In the genomic region with DNA sequence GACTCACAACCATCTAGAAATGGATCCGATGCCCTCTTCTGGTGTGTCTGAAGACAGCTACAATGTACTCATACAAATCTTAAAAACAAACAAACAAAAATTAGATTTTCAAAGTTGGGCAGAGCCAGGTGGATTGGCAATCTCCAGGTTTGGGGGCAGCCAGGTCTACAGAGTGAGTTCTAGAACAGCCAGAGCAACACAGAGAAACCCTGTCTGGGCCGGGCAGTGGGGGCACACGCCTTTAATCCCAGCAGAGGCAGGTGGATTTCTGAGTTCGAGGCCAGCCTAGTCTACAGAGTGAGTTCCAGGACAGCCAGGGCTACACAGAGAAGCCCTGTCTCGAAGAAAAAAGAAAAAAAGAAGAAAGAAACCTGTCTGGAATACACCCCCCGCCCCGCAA, we compare ENCODE assay signal across 10 mouse cellular contexts. TPM values are rescaled to one million over a fixed set of nuclear protein-coding genes. Genes with fewer than 3 reads are reported as not detected.
DNase-seq lines count a peak whose midpoint lies in the region; ATAC-seq and TF ChIP-seq lines count a peak whose summit lies in the region.
"Not testable (repeated sequence)": the region's sequence is repeated elsewhere in the genome, so short reads cannot be mapped to it uniquely, and the experiment has no call there.
"Had no signal": no experiment of that assay in that cellular context is flagged by ENCODE, and none has a peak within 500 bp of the region (broad histone marks: within the 10 kb centered on the region; RNA-seq: fewer than 3 reads in every experiment).

No protein-coding gene starts in this region.

- not testable (repeated sequence) for H3K4me3 ChIP-seq in embryonic facial prominence, embryonic 12.5 days; hindbrain, embryonic 15.5 days; layer of hippocampus, adult 2 months; liver, embryonic 15.5 days (replicated peaks); midbrain, embryonic 15.5 days; stomach, postnatal 0 days (ENCODE audit: low read depth, low read length)
- H3K4me3 ChIP-seq in heart, embryonic 10.5 days: peak overlapping the region; percentile 73

- H3K9ac ChIP-seq in embryonic facial prominence, embryonic 12.5 days; hindbrain, embryonic 15.5 days; liver, embryonic 15.5 days; midbrain, embryonic 15.5 days; stomach, postnatal 0 days (ENCODE audit: low read length): not testable (repeated sequence)

- TF ChIP-seq EP300 in stomach, postnatal 0 days (optimal IDR thresholded peaks at IDR 0.05): not testable (repeated sequence)

- not testable (repeated sequence) for ATAC-seq in embryonic facial prominence, embryonic 12.5 days (ENCODE audit: insufficient number of reproducible peaks, insufficient read depth, low FRiP score, low TSS enrichment); hindbrain, embryonic 15.5 days (ENCODE audit: low FRiP score, low read depth); liver, embryonic 15.5 days (ENCODE audit: insufficient read depth); midbrain, embryonic 15.5 days (replicated peaks); stomach, postnatal 0 days (ENCODE audit: low FRiP score, low TSS enrichment)

- H3K27ac ChIP-seq in embryonic facial prominence, embryonic 12.5 days: 0 out of 2 replicates have a peak overlapping the region, but pooled peaks have one; percentile 61
- H3K27ac ChIP-seq in heart, embryonic 10.5 days: peak overlapping the region; percentile 90; the same call in 1 of the 2 replicates
- peak overlapping the region; percentile 81 for H3K27ac ChIP-seq in hindbrain, embryonic 15.5 days (replicated peaks)
- peak overlapping the region; percentile 98 for H3K27ac ChIP-seq in layer of hippocampus, adult 2 months
- H3K27ac ChIP-seq in liver, embryonic 15.5 days (replicated peaks): peak overlapping the region; percentile 94; the same call in 1 of the 2 replicates
- H3K27ac ChIP-seq in midbrain, embryonic 15.5 days: peak overlapping the region; percentile 82; the same call in 1 of the 2 replicates
- H3K27ac ChIP-seq in stomach, postnatal 0 days (replicated peaks): peak overlapping the region; percentile 89

- H3K36me3 ChIP-seq in embryonic facial prominence, embryonic 12.5 days: peaks cover 20% of the 10 kb centered on the region
- H3K36me3 ChIP-seq in heart, embryonic 10.5 days: peaks cover 35% of the 10 kb centered on the region
- H3K36me3 ChIP-seq in hindbrain, embryonic 15.5 days; midbrain, embryonic 15.5 days (replicated peaks); stomach, postnatal 0 days (ENCODE audit: control insufficient read depth, insufficient read depth, low read length): not testable (repeated sequence)
- H3K36me3 ChIP-seq in liver, embryonic 15.5 days (replicated peaks): peaks cover 34% of the 10 kb centered on the region

- H3K4me1 ChIP-seq in embryonic facial prominence, embryonic 12.5 days: peaks cover 43% of the 10 kb centered on the region
- peaks cover 63% of the 10 kb centered on the region for H3K4me1 ChIP-seq in heart, embryonic 10.5 days
- peaks cover 71% of the 10 kb centered on the region for H3K4me1 ChIP-seq in hindbrain, embryonic 15.5 days (replicated peaks)
- H3K4me1 ChIP-seq in liver, embryonic 15.5 days (replicated peaks): peaks cover 90% of the 10 kb centered on the region
- peaks cover 69% of the 10 kb centered on the region for H3K4me1 ChIP-seq in midbrain, embryonic 15.5 days
- H3K4me1 ChIP-seq in stomach, postnatal 0 days (replicated peaks; ENCODE audit: control insufficient read depth, insufficient read depth): peaks cover 15% of the 10 kb centered on the region

- H3K4me2 ChIP-seq in embryonic facial prominence, embryonic 12.5 days (replicated peaks); stomach, postnatal 0 days (replicated peaks; ENCODE audit: low read depth): not testable (repeated sequence)
- peak overlapping the region; percentile 94; the same call in 1 of the 2 replicates for H3K4me2 ChIP-seq in hindbrain, embryonic 15.5 days
- 0 out of 2 replicates have a peak overlapping the region, but pooled peaks have one; percentile 94 for H3K4me2 ChIP-seq in liver, embryonic 15.5 days
- H3K4me2 ChIP-seq in midbrain, embryonic 15.5 days: peak overlapping the region; percentile 82; the same call in 1 of the 2 replicates

- H3K27me3 ChIP-seq in embryonic facial prominence, embryonic 12.5 days; heart, embryonic 10.5 days (ENCODE audit: insufficient read depth, poor library complexity, severe bottlenecking); hindbrain, embryonic 15.5 days; liver, embryonic 15.5 days; midbrain, embryonic 15.5 days (replicated peaks); stomach, postnatal 0 days (ENCODE audit: control insufficient read depth, insufficient read depth, low read length): not testable (repeated sequence)

- H3K9me3 ChIP-seq in embryonic facial prominence, embryonic 12.5 days; heart, embryonic 10.5 days; hindbrain, embryonic 15.5 days; liver, embryonic 15.5 days (replicated peaks); midbrain, embryonic 15.5 days; stomach, postnatal 0 days (ENCODE audit: control insufficient read depth, low read length): not testable (repeated sequence)

- 81% methylated on average over 7 of the region's 7 CpGs for WGBS in embryonic facial prominence, embryonic 12.5 days
- WGBS in heart, embryonic 10.5 days: 83% methylated on average over 7 of the region's 7 CpGs
- 87% methylated on average over 7 of the region's 7 CpGs for WGBS in hindbrain, embryonic 15.5 days
- WGBS in liver, embryonic 15.5 days (ENCODE audit: insufficient replicate concordance): 82% methylated on average over 7 of the region's 7 CpGs
- WGBS in midbrain, embryonic 15.5 days: 90% methylated on average over 7 of the region's 7 CpGs
- WGBS in stomach, postnatal 0 days: 82% methylated on average over 7 of the region's 7 CpGs

- peak; percentile 46 for TF ChIP-seq CTCF in layer of hippocampus, adult 2 months (conservative IDR thresholded peaks at IDR 0.05)
- peak; percentile 25; the same call in 1 of the 2 replicates for TF ChIP-seq CTCF in stomach, postnatal 0 days (IDR thresholded peaks at IDR 0.05; ENCODE audit: low read depth)

- DNase-seq in CD4-positive, CD25-positive, alpha-beta regulatory T cell, adult 2 months (ENCODE audit: low read depth, low spot score): peak; percentile 18
- DNase-seq in heart, embryonic 10.5 days (ENCODE audit: low spot score); layer of hippocampus, adult 2 months (ENCODE audit: low spot score in 2 of 2); stomach, postnatal 0 days (ENCODE audit: low spot score): not testable (repeated sequence)

RNA-seq across cellular contexts. Expression of gene Per1, which starts 1.2 kb away (rescaled TPM):
- 11.4 and 11.5 TPM in 2 replicates for polyA plus RNA-seq in embryonic facial prominence, embryonic 12.5 days (2016; fragmentation: Nextera tagmentation; extraction: Ambion mirVana)
- polyA plus RNA-seq in heart, embryonic 10.5 days (2016; fragmentation: Nextera tagmentation; extraction: Ambion mirVana): 8.0 and 8.8 TPM in 2 replicates
- polyA plus RNA-seq in hindbrain, embryonic 15.5 days (2015; fragmentation: Nextera tagmentation; extraction: Ambion mirVana): 10.0 and 10.1 TPM in 2 replicates
- 10 to 100 TPM; 83.4 to 95.2 TPM for total RNA-seq in layer of hippocampus, adult 2 months (2021)
- polyA plus RNA-seq in liver, embryonic 15.5 days (2015; fragmentation: Nextera tagmentation; extraction: Ambion mirVana): 6.4 and 7.6 TPM in 2 replicates
- 11.3 and 12.3 TPM in 2 replicates for polyA plus RNA-seq in midbrain, embryonic 15.5 days (2015; fragmentation: Nextera tagmentation; extraction: Ambion mirVana)
- 7.7 and 13.1 TPM in 2 replicates for polyA plus RNA-seq in stomach, postnatal 0 days (2015; fragmentation: Nextera tagmentation; extraction: Ambion mirVana)

RNA-seq across cellular contexts. Expression of gene Vamp2, which starts 5.6 kb away (rescaled TPM):
- polyA plus RNA-seq in embryonic facial prominence, embryonic 12.5 days (2016; fragmentation: Nextera tagmentation; extraction: Ambion mirVana): 84.3 and 85.0 TPM in 2 replicates
- 85.8 and 93.0 TPM in 2 replicates for polyA plus RNA-seq in heart, embryonic 10.5 days (2016; fragmentation: Nextera tagmentation; extraction: Ambion mirVana)
- 317 and 437 TPM in 2 replicates for polyA plus RNA-seq in hindbrain, embryonic 15.5 days (2015; fragmentation: Nextera tagmentation; extraction: Ambion mirVana)
- total RNA-seq in layer of hippocampus, adult 2 months (2021): 1,000 to 10,000 TPM in 1 of 2 experiments, 100 to 1,000 TPM in 1; 988 to 1,016 TPM
- polyA plus RNA-seq in liver, embryonic 15.5 days (2015; fragmentation: Nextera tagmentation; extraction: Ambion mirVana): 14.9 and 19.6 TPM in 2 replicates
- polyA plus RNA-seq in midbrain, embryonic 15.5 days (2015; fragmentation: Nextera tagmentation; extraction: Ambion mirVana): 319 and 333 TPM in 2 replicates
- 43.0 and 53.7 TPM in 2 replicates for polyA plus RNA-seq in stomach, postnatal 0 days (2015; fragmentation: Nextera tagmentation; extraction: Ambion mirVana)

RNA-seq across cellular contexts. Expression of gene Tmem107, which starts 23.2 kb away (rescaled TPM):
- 36.8 and 43.5 TPM in 2 replicates for polyA plus RNA-seq in embryonic facial prominence, embryonic 12.5 days (2016; fragmentation: Nextera tagmentation; extraction: Ambion mirVana)
- 29.1 and 30.4 TPM in 2 replicates for polyA plus RNA-seq in heart, embryonic 10.5 days (2016; fragmentation: Nextera tagmentation; extraction: Ambion mirVana)
- polyA plus RNA-seq in hindbrain, embryonic 15.5 days (2015; fragmentation: Nextera tagmentation; extraction: Ambion mirVana): 36.6 and 41.7 TPM in 2 replicates
- 10 to 100 TPM; 20.3 to 21.6 TPM for total RNA-seq in layer of hippocampus, adult 2 months (2021)
- polyA plus RNA-seq in liver, embryonic 15.5 days (2015; fragmentation: Nextera tagmentation; extraction: Ambion mirVana): 20.2 and 21.6 TPM in 2 replicates
- polyA plus RNA-seq in midbrain, embryonic 15.5 days (2015; fragmentation: Nextera tagmentation; extraction: Ambion mirVana): 33.5 and 37.7 TPM in 2 replicates
- 28.4 and 30.8 TPM in 2 replicates for polyA plus RNA-seq in stomach, postnatal 0 days (2015; fragmentation: Nextera tagmentation; extraction: Ambion mirVana)

RNA-seq across cellular contexts. Expression of gene Hes7, which starts 26.3 kb away (rescaled TPM):
- 0.65 and 0.73 TPM in 2 replicates for polyA plus RNA-seq in embryonic facial prominence, embryonic 12.5 days (2016; fragmentation: Nextera tagmentation; extraction: Ambion mirVana)
- polyA plus RNA-seq in heart, embryonic 10.5 days (2016; fragmentation: Nextera tagmentation; extraction: Ambion mirVana): 0.60 and 0.63 TPM in 2 replicates
- 0.87 and 0.98 TPM in 2 replicates for polyA plus RNA-seq in hindbrain, embryonic 15.5 days (2015; fragmentation: Nextera tagmentation; extraction: Ambion mirVana)
- 1 to 10 TPM in 1 of 2 experiments, under 1 TPM in 1; 0.79 to 1.0 TPM for total RNA-seq in layer of hippocampus, adult 2 months (2021)
- 0.12 and 0.18 TPM in 2 replicates for polyA plus RNA-seq in liver, embryonic 15.5 days (2015; fragmentation: Nextera tagmentation; extraction: Ambion mirVana)
- 0.86 and 0.89 TPM in 2 replicates for polyA plus RNA-seq in midbrain, embryonic 15.5 days (2015; fragmentation: Nextera tagmentation; extraction: Ambion mirVana)
- polyA plus RNA-seq in stomach, postnatal 0 days (2015; fragmentation: Nextera tagmentation; extraction: Ambion mirVana): 0.29 and 0.41 TPM in 2 replicates
- total RNA-seq: monocyte, adult 5-6 weeks had no signal

RNA-seq across cellular contexts. Expression of gene 9130213A22Rik, which starts 28.5 kb away (rescaled TPM):
- polyA plus RNA-seq in embryonic facial prominence, embryonic 12.5 days (2016; fragmentation: Nextera tagmentation; extraction: Ambion mirVana): 0.14 and 0.40 TPM in 2 replicates
- 0.16 and 0.17 TPM in 2 replicates for polyA plus RNA-seq in heart, embryonic 10.5 days (2016; fragmentation: Nextera tagmentation; extraction: Ambion mirVana)
- 0.40 and 0.42 TPM in 2 replicates for polyA plus RNA-seq in hindbrain, embryonic 15.5 days (2015; fragmentation: Nextera tagmentation; extraction: Ambion mirVana)
- 1 to 10 TPM; 1.4 to 1.5 TPM for total RNA-seq in layer of hippocampus, adult 2 months (2021)
- polyA plus RNA-seq in liver, embryonic 15.5 days (2015; fragmentation: Nextera tagmentation; extraction: Ambion mirVana): 0.07 TPM in 1 of 2 replicates, not detected in the other
- 0.24 and 0.27 TPM in 2 replicates for polyA plus RNA-seq in midbrain, embryonic 15.5 days (2015; fragmentation: Nextera tagmentation; extraction: Ambion mirVana)
- 0.24 and 0.41 TPM in 2 replicates for polyA plus RNA-seq in stomach, postnatal 0 days (2015; fragmentation: Nextera tagmentation; extraction: Ambion mirVana)
- total RNA-seq: monocyte, adult 5-6 weeks had no signal
- polyA plus RNA-seq: forebrain, embryonic 11.5 days had no signal
